Mouse (Mus musculus): Measurements from ENCODE around the gene Gemin4. TPM values are rescaled to one million over a fixed set of nuclear protein-coding genes. Genes with fewer than 3 reads are reported as not detected.

Gene Gemin4
- polyA plus RNA-seq, 1 experiment, result 12.6 TPM

- no peak for TF ChIP-seq POLR2A (IDR thresholded peaks at IDR 0.05; ENCODE audit: control insufficient read depth, extremely low read depth, insufficient read depth, low read length, poor library complexity)
- no peak for TF ChIP-seq CTCF (IDR thresholded peaks at IDR 0.05; ENCODE audit: borderline replicate concordance, control insufficient read depth, extremely low read depth, insufficient read depth, low read length, poor library complexity)
- Histone ChIP-seq H3K27ac (ENCODE audit: control insufficient read depth, insufficient read depth, low read length) (no peak overlapping the region), H3K27me3 (ENCODE audit: control insufficient read depth, insufficient read depth, low read length) (no peaks in the 10 kb centered on the region), H3K4me3 (ENCODE audit: control insufficient read depth, insufficient read depth, low read length) (no peak overlapping the region), H3K36me3 (ENCODE audit: control insufficient read depth, insufficient read depth, low read length) (no peaks in the 10 kb centered on the region), H3K4me1 (replicated peaks; ENCODE audit: control insufficient read depth, insufficient read depth, low read length) (peaks cover 6% of the 10 kb centered on the region)
- no peak for DNase-seq
Observed at GRCm38 (mm10) chr11:76246439-76246838, 29.0 kb upstream of the Gemin4 start.

DNA sequence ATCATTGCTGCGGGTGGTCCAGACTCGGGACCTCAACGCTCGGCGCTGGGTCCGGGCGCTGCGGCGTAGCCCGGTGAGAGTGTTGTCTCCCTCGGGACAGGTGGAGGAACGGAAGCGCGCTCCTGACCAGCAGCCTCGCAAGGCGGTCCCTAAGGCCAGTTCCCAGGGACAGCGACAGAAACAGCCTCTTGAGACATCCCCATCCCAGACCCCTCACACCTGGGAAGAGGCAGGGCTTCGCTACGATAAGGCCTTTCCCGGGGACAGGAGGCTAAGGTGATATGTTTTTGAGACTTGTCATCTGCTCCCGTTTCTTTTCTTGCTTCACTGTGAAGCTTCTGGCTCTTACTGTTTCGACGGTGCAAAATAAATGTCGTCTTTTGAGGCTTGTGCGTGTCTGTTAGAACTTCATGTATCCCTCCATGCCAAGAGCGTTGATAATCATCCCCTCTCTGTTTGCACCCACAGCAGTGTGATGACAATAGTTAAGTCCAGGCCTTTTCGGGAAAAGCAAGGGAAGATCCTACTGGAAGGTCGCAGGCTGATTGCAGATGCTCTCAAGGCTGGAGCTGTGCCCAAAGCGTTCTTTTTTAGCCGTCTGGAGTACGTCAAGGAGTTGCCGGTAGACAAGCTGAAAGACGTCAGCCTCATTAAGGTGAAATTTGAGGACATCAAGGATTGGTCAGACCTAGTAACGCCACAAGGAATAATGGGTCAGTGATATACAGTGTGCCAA lies 26.5 kb upstream of the Gemin4 start:
- DNase-seq, result no peak
- TF ChIP-seq POLR2A (IDR thresholded peaks at IDR 0.05; ENCODE audit: control insufficient read depth, extremely low read depth, insufficient read depth, low read length, poor library complexity) (0 out of 2 replicates have a peak, but pooled peaks have one; percentile 2), CTCF (IDR thresholded peaks at IDR 0.05; ENCODE audit: borderline replicate concordance, control insufficient read depth, extremely low read depth, insufficient read depth, low read length, poor library complexity) (no peak)
- Histone ChIP-seq H3K36me3 (ENCODE audit: control insufficient read depth, insufficient read depth, low read length) (no peaks in the 10 kb centered on the region), H3K4me1 (replicated peaks; ENCODE audit: control insufficient read depth, insufficient read depth, low read length) (peaks cover 6% of the 10 kb centered on the region), H3K27ac (ENCODE audit: control insufficient read depth, insufficient read depth, low read length) (no peak overlapping the region), H3K27me3 (ENCODE audit: control insufficient read depth, insufficient read depth, low read length) (no peaks in the 10 kb centered on the region), H3K4me3 (ENCODE audit: control insufficient read depth, insufficient read depth, low read length) (peak overlapping the region; percentile 78)
- WGBS, result 9% methylated on average over 34 of the region's 34 CpGs

- TF ChIP-seq POLR2A (IDR thresholded peaks at IDR 0.05; ENCODE audit: control insufficient read depth, extremely low read depth, insufficient read depth, low read length, poor library complexity), result peak; percentile 81
- no peak for TF ChIP-seq CTCF (IDR thresholded peaks at IDR 0.05; ENCODE audit: borderline replicate concordance, control insufficient read depth, extremely low read depth, insufficient read depth, low read length, poor library complexity)
Observed at GRCm38 (mm10) chr11:76242901-76243810, 25.7 kb upstream of the Gemin4 start, which contains the start of the genes Mrm3 and Glod4. TSS of gene Mrm3 (plus strand) at chr11:76243715. TSS of gene Glod4 (minus strand) at chr11:76243725.

DNA sequence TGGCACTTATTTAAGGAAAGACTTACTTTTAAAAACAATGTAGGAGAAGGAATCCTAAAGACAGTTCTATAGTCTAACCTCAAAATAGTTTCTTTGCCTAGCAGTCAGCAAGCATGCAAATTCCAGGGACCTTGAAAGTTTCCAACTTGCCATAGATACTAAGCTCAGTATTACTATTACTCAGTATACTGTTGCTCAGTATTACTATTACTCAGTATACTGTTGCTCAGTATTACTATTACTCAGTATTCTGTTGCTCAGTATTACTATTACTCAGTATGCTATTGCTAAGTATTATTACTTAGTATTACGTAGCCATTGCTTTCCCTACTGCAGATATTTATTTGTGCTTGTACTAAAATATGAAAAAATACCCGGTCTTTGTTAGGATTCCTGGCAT lies 22.3 kb upstream of the Gemin4 start:
- WGBS, result 97% methylated on average over 2 of the region's 2 CpGs
- DNase-seq, result no peak
- no peak overlapping the region for H3K27ac ChIP-seq (ENCODE audit: control insufficient read depth, insufficient read depth, low read length)
- H3K4me1 ChIP-seq (replicated peaks; ENCODE audit: control insufficient read depth, insufficient read depth, low read length), result peaks cover 6% of the 10 kb centered on the region
- TF ChIP-seq CTCF (IDR thresholded peaks at IDR 0.05; ENCODE audit: borderline replicate concordance, control insufficient read depth, extremely low read depth, insufficient read depth, low read length, poor library complexity) (no peak), POLR2A (IDR thresholded peaks at IDR 0.05; ENCODE audit: control insufficient read depth, extremely low read depth, insufficient read depth, low read length, poor library complexity) (no peak)
- 0 out of 2 replicates have a peak, but pooled peaks cover 3% of the 10 kb centered on the region for H3K36me3 ChIP-seq (ENCODE audit: control insufficient read depth, insufficient read depth, low read length)
- H3K27me3 ChIP-seq (ENCODE audit: control insufficient read depth, insufficient read depth, low read length), result no peaks in the 10 kb centered on the region
- no peak overlapping the region for H3K4me3 ChIP-seq (ENCODE audit: control insufficient read depth, insufficient read depth, low read length)

More at GRCm38 (mm10) chr11:76242901-76243810, 25.7 kb upstream of the Gemin4 start, which contains the start of the genes Mrm3 and Glod4:
- 1% methylated on average over 61 of the region's 61 CpGs for WGBS
- Histone ChIP-seq H3K27ac (ENCODE audit: control insufficient read depth, insufficient read depth, low read length) (no peak within 1 kb of the TSS), H3K27me3 (ENCODE audit: control insufficient read depth, insufficient read depth, low read length) (no peaks in the 10 kb centered on the region), H3K4me3 (ENCODE audit: control insufficient read depth, insufficient read depth, low read length) (peak within 1 kb of the TSS; percentile 78), H3K4me1 (replicated peaks; ENCODE audit: control insufficient read depth, insufficient read depth, low read length) (peaks cover 6% of the 10 kb centered on the region), H3K36me3 (ENCODE audit: control insufficient read depth, insufficient read depth, low read length) (no peaks in the 10 kb centered on the region)
- DNase-seq, result peak; percentile 89

- Histone ChIP-seq H3K27ac (ENCODE audit: control insufficient read depth, insufficient read depth, low read length) (no peak overlapping the region), H3K4me1 (replicated peaks; ENCODE audit: control insufficient read depth, insufficient read depth, low read length) (no peaks in the 10 kb centered on the region), H3K27me3 (ENCODE audit: control insufficient read depth, insufficient read depth, low read length) (no peaks in the 10 kb centered on the region), H3K36me3 (ENCODE audit: control insufficient read depth, insufficient read depth, low read length) (peaks cover 9% of the 10 kb centered on the region; the same call in 1 of the 2 replicates), H3K4me3 (ENCODE audit: control insufficient read depth, insufficient read depth, low read length) (no peak overlapping the region)
- over 99% methylated on average over 3 of the region's 3 CpGs for WGBS
- TF ChIP-seq POLR2A (IDR thresholded peaks at IDR 0.05; ENCODE audit: control insufficient read depth, extremely low read depth, insufficient read depth, low read length, poor library complexity) (no peak), CTCF (IDR thresholded peaks at IDR 0.05; ENCODE audit: borderline replicate concordance, control insufficient read depth, extremely low read depth, insufficient read depth, low read length, poor library complexity) (no peak)
- DNase-seq, result no peak
Observed at GRCm38 (mm10) chr11:76236136-76236535, 18.7 kb upstream of the Gemin4 start.

DNA sequence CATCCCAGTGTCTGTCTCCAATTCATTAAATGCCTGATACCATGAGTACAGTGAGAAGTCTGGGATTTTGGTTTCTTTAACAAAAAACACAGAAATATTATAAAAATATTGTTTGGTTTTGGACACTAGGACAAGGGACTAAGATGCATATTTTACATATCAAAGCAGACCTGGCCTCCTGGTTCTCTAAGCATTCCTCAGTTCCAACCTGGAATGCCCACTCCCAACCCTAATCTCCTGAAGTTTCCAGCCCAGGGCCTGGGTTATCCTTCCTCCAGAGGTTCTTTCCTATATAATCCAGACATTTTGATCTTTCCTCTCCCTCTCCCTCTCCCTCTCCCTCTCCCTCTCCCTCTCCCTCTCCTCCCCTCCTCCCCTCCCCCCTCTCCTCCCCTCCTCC lies 7.6 kb upstream of the Gemin4 start:
- no peak overlapping the region for H3K27ac ChIP-seq (ENCODE audit: control insufficient read depth, insufficient read depth, low read length)
- no peak for DNase-seq
- H3K4me3 ChIP-seq (ENCODE audit: control insufficient read depth, insufficient read depth, low read length), result no peak overlapping the region
- TF ChIP-seq CTCF (IDR thresholded peaks at IDR 0.05; ENCODE audit: borderline replicate concordance, control insufficient read depth, extremely low read depth, insufficient read depth, low read length, poor library complexity), result no peak
- TF ChIP-seq POLR2A (IDR thresholded peaks at IDR 0.05; ENCODE audit: control insufficient read depth, extremely low read depth, insufficient read depth, low read length, poor library complexity), result no peak
- no peaks in the 10 kb centered on the region for H3K4me1 ChIP-seq (replicated peaks; ENCODE audit: control insufficient read depth, insufficient read depth, low read length)
- no peaks in the 10 kb centered on the region for H3K27me3 ChIP-seq (ENCODE audit: control insufficient read depth, insufficient read depth, low read length)
- no peaks in the 10 kb centered on the region for H3K36me3 ChIP-seq (ENCODE audit: control insufficient read depth, insufficient read depth, low read length)

Data from thymus, adult 2 months (tissue).